Mouse (Mus musculus) kidney, postnatal 14 days (tissue): Measurements from ENCODE around the gene Ccdc85c.

ENCODE experiments used
- DNase-seq: peaks from one replicate; pipeline ENCODE4 v3.0.0; 2022; ENCODE audit warnings: mixed read lengths

Ccdc85c gene

GRCm38 (mm10) chr12:108213090-108214041 lies 61.9 kb downstream of the Ccdc85c start:
- no peak for DNase-seq

GRCm38 (mm10) chr12:108212476-108212875 lies 62.7 kb downstream of the Ccdc85c start:
- no peak for DNase-seq

- DNase-seq: no peak
Measured at GRCm38 (mm10) chr12:108212071-108212470, 63.2 kb downstream of the Ccdc85c start.

GRCm38 (mm10) chr12:108210623-108211022 lies 64.6 kb downstream of the Ccdc85c start:
- no peak for DNase-seq

- peak; percentile 78 for DNase-seq
Measured at GRCm38 (mm10) chr12:108208726-108209438, 66.3 kb downstream of the Ccdc85c start.

GRCm38 (mm10) chr12:108208216-108208615 lies 67.0 kb downstream of the Ccdc85c start:
- DNase-seq: no peak

- DNase-seq: peak; percentile 79
Measured at GRCm38 (mm10) chr12:108206641-108207040, 68.6 kb downstream of the Ccdc85c start.

- DNase-seq: no peak
Measured at GRCm38 (mm10) chr12:108204978-108205377, 70.2 kb downstream of the Ccdc85c start.

- no peak for DNase-seq
Measured at GRCm38 (mm10) chr12:108203895-108204294, 71.3 kb downstream of the Ccdc85c start.

- no peak for DNase-seq
Measured at GRCm38 (mm10) chr12:108200094-108200493, 75.1 kb downstream of the Ccdc85c start.

GRCm38 (mm10) chr12:108198447-108198846 lies 76.8 kb downstream of the Ccdc85c start:
- no peak for DNase-seq

GRCm38 (mm10) chr12:108195761-108196160 lies 79.5 kb downstream of the Ccdc85c start:
- no peak for DNase-seq

- no peak for DNase-seq
Measured at GRCm38 (mm10) chr12:108193878-108194277, 81.3 kb downstream of the Ccdc85c start.

- no peak for DNase-seq
Measured at GRCm38 (mm10) chr12:108187541-108188091, 87.6 kb downstream of the Ccdc85c start.

GRCm38 (mm10) chr12:108181716-108182115 lies 93.5 kb downstream of the Ccdc85c start:
- DNase-seq: no peak

GRCm38 (mm10) chr12:108179321-108180266 lies 95.6 kb downstream of the Ccdc85c start, which contains the start of gene Ccnk:
Ccnk (plus strand) TSS chr12:108179579.
- peak; percentile 100 for DNase-seq

GRCm38 (mm10) chr12:108179246-108179320 lies 96.1 kb downstream of the Ccdc85c start, which contains the start of gene Setd3:
Setd3 (minus strand) TSS chr12:108179314.
- DNase-seq: no peak

- DNase-seq: peak; percentile 59
Measured at GRCm38 (mm10) chr12:108178331-108179245, 96.6 kb downstream of the Ccdc85c start.

- DNase-seq: no peak
Measured at GRCm38 (mm10) chr12:108176366-108176765, 98.9 kb downstream of the Ccdc85c start.

- peak; percentile 26 for DNase-seq
Measured at GRCm38 (mm10) chr12:108174606-108175505, 100.4 kb downstream of the Ccdc85c start.

GRCm38 (mm10) chr12:108172639-108173038 lies 102.6 kb downstream of the Ccdc85c start:
- DNase-seq: no peak
